Mouse (Mus musculus) G1E (cell line): Measurements from ENCODE around the gene Cx3cr1. TPM values are rescaled to one million over a fixed set of nuclear protein-coding genes. Genes with fewer than 3 reads are reported as not detected.

Experiments used
- ATAC-seq: 2 replicates; pipeline ENCODE4 v1.8.0; 2016; ENCODE audit warnings: mild to moderate bottlenecking; ENCODE audit not compliant: insufficient number of reproducible peaks, poor library complexity, low FRiP score, severe bottlenecking; ENCODE audit errors: extremely low read depth
- DNase-seq: peaks from one replicate; pipeline ENCODE4 v3.0.0; 2012; ENCODE audit warnings: low spot score
- H3K27me3 ChIP-seq: 2 replicates; pipeline ENCODE4 v1.6.1; 2012; ENCODE audit warnings: mild to moderate bottlenecking, low read length, inconsistent platforms; ENCODE audit not compliant: insufficient read depth
- H3K36me3 ChIP-seq: replicated peaks from 2 replicates; pipeline ENCODE3; 2012; ENCODE audit warnings: mild to moderate bottlenecking, inconsistent platforms
- H3K4me1 ChIP-seq: 2 replicates; pipeline ENCODE4 v1.6.1; 2012; ENCODE audit warnings: low read depth, low read length, inconsistent platforms, mixed read lengths; ENCODE audit not compliant: insufficient read depth
- H3K4me3 ChIP-seq: 2 replicates; pipeline ENCODE4 v1.5.1; 2012; ENCODE audit warnings: low read depth, mild to moderate bottlenecking, inconsistent platforms, low read length, moderate library complexity, mixed read lengths
- H3K9me3 ChIP-seq: replicated peaks from 2 replicates; pipeline ENCODE4 v1.6.1; 2012; ENCODE audit warnings: inconsistent platforms
- CTCF ChIP-seq: IDR thresholded peaks from 2 replicates; pipeline ENCODE4 v1.5.1; 2012; ENCODE audit warnings: low read depth, low read length, inconsistent platforms, mixed read lengths
- GATA1 ChIP-seq: IDR thresholded peaks from 2 replicates; pipeline ENCODE4 v1.6.1; 2012; ENCODE audit warnings: borderline replicate concordance, low read length, inconsistent platforms, mixed read lengths
- GATA2 ChIP-seq: IDR thresholded peaks from 2 replicates; pipeline ENCODE4 v1.6.1; 2012; ENCODE audit warnings: low read depth, low read length, inconsistent platforms, borderline replicate concordance
- POLR2AphosphoS5 ChIP-seq: IDR thresholded peaks from 2 replicates; pipeline ENCODE4 v1.6.1; 2012; ENCODE audit warnings: low read depth, low read length, inconsistent platforms; ENCODE audit not compliant: insufficient replicate concordance
- TAL1 ChIP-seq: conservative IDR thresholded peaks from 2 replicates; pipeline ENCODE4 v1.6.1; 2012; ENCODE audit warnings: low read depth, low read length, inconsistent platforms, mixed read lengths
- polyA plus RNA-seq: library from polyadenylated mRNA; stranded (reverse); fragments of >175 nt; gene quantifications from 2 replicates; pipeline ENCODE4 v1.2.3, GENCODE M21; 2012
- total RNA-seq, 2 experiments: library from RNA; stranded (forward) in 1 of 2; stranded (reverse) in 1 of 2; fragments of 200-1000 nt in 1 of 2; fragments of >200 nt in 1 of 2; fragmentation: Nextera tagmentation in 1 of 2; gene quantifications; 2 replicates each; pipeline ENCODE4 v1.2.3; 2014 to 2017

Cx3cr1 gene
- total and polyA plus RNA-seq, 3 experiments = 0.22 TPM; not detected in 2

GRCm38 (mm10) chr9:119966221-119966910 is 103.3 kb downstream of the Cx3cr1 start:
- Histone ChIP-seq H3K36me3 (peaks cover 22% of the 10 kb centered on the region), H3K4me3 (no peak overlapping the region), H3K9me3 (no peaks in the 10 kb centered on the region), H3K27me3 (peaks cover 23% of the 10 kb centered on the region), H3K4me1 (peaks cover 24% of the 10 kb centered on the region)
- TF ChIP-seq TAL1 (no peak), POLR2AphosphoS5 (no peak), GATA2 (no peak), GATA1 (no peak), CTCF (no peak)
- ATAC-seq (no peak), DNase-seq (no peak)

DNA sequence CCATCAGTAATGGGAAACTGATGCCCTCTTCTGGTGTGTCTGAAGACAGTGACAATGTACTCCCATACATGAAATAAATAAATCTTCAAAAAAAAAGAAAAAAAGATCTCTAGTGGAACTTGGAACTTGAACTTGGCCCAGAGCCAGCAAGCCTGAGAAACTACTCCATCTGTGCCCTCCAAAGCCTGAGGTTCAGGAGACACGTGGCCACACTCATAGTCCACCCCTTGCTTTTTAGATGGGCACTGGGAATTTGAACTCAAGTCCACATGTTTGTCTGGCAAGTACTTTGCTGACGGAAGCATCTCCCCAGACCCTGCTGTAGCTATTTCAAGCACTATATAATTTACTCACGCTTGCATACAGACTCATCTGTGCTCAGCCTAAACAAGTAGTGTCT is 104.5 kb downstream of the Cx3cr1 start:
- Histone ChIP-seq H3K9me3 (no peaks in the 10 kb centered on the region), H3K4me3 (no peak overlapping the region), H3K4me1 (peaks cover 24% of the 10 kb centered on the region), H3K36me3 (peaks cover 10% of the 10 kb centered on the region), H3K27me3 (peaks cover 30% of the 10 kb centered on the region)
- TF ChIP-seq TAL1 (no peak), CTCF (no peak), GATA1 (no peak), GATA2 (no peak), POLR2AphosphoS5 (no peak)
- ATAC-seq (no peak), DNase-seq (no peak)

DNA sequence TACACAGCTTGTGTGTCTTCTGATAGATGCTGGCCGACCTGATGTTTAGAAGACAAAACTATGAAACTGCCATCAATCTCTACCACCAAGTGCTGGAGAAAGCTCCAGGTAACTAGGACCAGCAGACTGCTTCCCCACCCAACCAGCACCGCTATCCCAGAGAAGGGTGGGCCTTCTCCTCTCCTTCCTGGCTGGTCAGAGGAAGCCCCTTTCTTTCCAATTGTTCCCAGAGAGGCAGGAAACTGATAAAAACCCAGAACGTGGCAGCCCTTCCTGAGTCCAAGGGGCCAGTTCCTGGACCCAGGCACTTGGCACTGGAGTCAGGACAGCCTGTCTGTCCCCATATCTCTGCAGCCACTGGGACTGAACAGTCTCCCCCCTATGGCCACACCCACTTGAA is 105.5 kb downstream of the Cx3cr1 start:
- ATAC-seq (no peak), DNase-seq (no peak)
- Histone ChIP-seq H3K36me3 (peaks cover under 1% of the 10 kb centered on the region), H3K9me3 (no peaks in the 10 kb centered on the region), H3K4me1 (peaks cover 24% of the 10 kb centered on the region), H3K27me3 (peaks cover 30% of the 10 kb centered on the region), H3K4me3 (no peak overlapping the region)
- TF ChIP-seq TAL1 = no peak
- TF ChIP-seq GATA2 = no peak
- TF ChIP-seq CTCF = no peak
- TF ChIP-seq POLR2AphosphoS5 = no peak
- TF ChIP-seq GATA1 = no peak

GRCm38 (mm10) chr9:119962987-119963667 is 106.6 kb downstream of the Cx3cr1 start:
- peak; percentile 86 for DNase-seq
- ATAC-seq = peak; percentile 82
- Histone ChIP-seq H3K36me3 (no peaks in the 10 kb centered on the region), H3K4me3 (no peak overlapping the region), H3K27me3 (peaks cover 36% of the 10 kb centered on the region), H3K4me1 (peaks cover 24% of the 10 kb centered on the region), H3K9me3 (no peaks in the 10 kb centered on the region)
- no peak for TF ChIP-seq GATA2
- TF ChIP-seq TAL1 = no peak
- peak; percentile 32; the same call in 1 of the 2 replicates for TF ChIP-seq CTCF
- no peak for TF ChIP-seq GATA1

GRCm38 (mm10) chr9:119962216-119962615 is 107.5 kb downstream of the Cx3cr1 start:
- DNase-seq (no peak), ATAC-seq (no peak)
- TF ChIP-seq GATA1 = no peak
- TF ChIP-seq GATA2 = no peak
- no peak overlapping the region for H3K4me3 ChIP-seq
- peaks cover 36% of the 10 kb centered on the region for H3K27me3 ChIP-seq
- H3K4me1 ChIP-seq = peaks cover 24% of the 10 kb centered on the region
- H3K36me3 ChIP-seq = no peaks in the 10 kb centered on the region
- no peaks in the 10 kb centered on the region for H3K9me3 ChIP-seq

- TF ChIP-seq GATA2 (no peak), POLR2AphosphoS5 (no peak), TAL1 (no peak), CTCF (no peak), GATA1 (no peak)
- H3K4me1 ChIP-seq = peaks cover 15% of the 10 kb centered on the region
- no peak for DNase-seq
- H3K27me3 ChIP-seq = peaks cover 50% of the 10 kb centered on the region
- no peak overlapping the region for H3K4me3 ChIP-seq
- H3K9me3 ChIP-seq = no peaks in the 10 kb centered on the region
- ATAC-seq = no peak
- H3K36me3 ChIP-seq = no peaks in the 10 kb centered on the region
Observed at GRCm38 (mm10) chr9:119958835-119959234, 110.8 kb downstream of the Cx3cr1 start.

DNA sequence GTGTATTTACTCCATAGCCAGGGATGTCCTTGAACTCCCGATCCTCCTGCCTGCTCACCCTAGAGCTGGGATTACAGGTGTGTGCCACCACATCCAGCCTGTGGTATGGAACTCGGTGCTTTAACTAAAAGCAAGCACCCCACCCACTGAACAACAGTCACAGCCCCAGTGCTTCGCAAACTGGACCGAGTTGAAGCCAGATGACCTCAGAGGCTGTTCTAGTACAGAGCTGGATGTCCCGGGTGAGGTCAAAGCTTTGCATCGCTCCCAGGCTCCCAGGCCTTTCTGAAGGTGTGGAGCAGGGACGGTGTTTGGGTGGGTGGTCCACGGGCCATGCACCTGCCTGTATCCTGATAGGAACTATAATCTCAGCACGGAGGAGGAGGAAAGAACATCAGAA is 118.3 kb downstream of the Cx3cr1 start:
- Histone ChIP-seq H3K36me3 (no peaks in the 10 kb centered on the region), H3K9me3 (no peaks in the 10 kb centered on the region), H3K27me3 (peaks cover 63% of the 10 kb centered on the region), H3K4me3 (no peak overlapping the region), H3K4me1 (peaks cover 2% of the 10 kb centered on the region)
- ATAC-seq (no peak), DNase-seq (no peak)
- TF ChIP-seq CTCF (no peak), POLR2AphosphoS5 (no peak), GATA2 (no peak), TAL1 (no peak), GATA1 (no peak)
